ENCODE assay signal across 8 mouse cellular contexts in genomic region chr3:67429999-67430380, GRCm38 (mm10). TPM values are rescaled to one million over a fixed set of nuclear protein-coding genes. Genes with fewer than 3 reads are reported as not detected.
DNase-seq lines count a peak whose midpoint lies in the region; ATAC-seq and TF ChIP-seq lines count a peak whose summit lies in the region.

TSS of gene Gfm1 (plus strand) at chr3:67430096.

- DNase-seq in 3134 (ENCODE audit: extremely low read depth, insufficient read length, low spot score): peak; percentile 83
- peak; percentile 92 to 93 for DNase-seq in adrenal gland, postnatal 36 days
- peak; percentile 92 for DNase-seq in heart, adult 18-20 months
- DNase-seq in kidney, adult 2 months: peak; percentile 94
- peak; percentile 64 to 85 for DNase-seq in spleen, adult 2 months (ENCODE audit: low read depth in 1 of 2, low spot score in 2 of 2)

- H3K4me3 ChIP-seq in embryonic facial prominence, embryonic 13.5 days: peak within 1 kb of the TSS; percentile 100
- H3K4me3 ChIP-seq in kidney, adult 2 months (ENCODE audit: insufficient read depth, low read depth, low read length): peak within 1 kb of the TSS; percentile 73
- peak within 1 kb of the TSS; percentile 95 for H3K4me3 ChIP-seq in limb, embryonic 12.5 days (replicated peaks)
- peak within 1 kb of the TSS; percentile 77 for H3K4me3 ChIP-seq in midbrain, embryonic 15.5 days
- H3K4me3 ChIP-seq in spleen, adult 2 months (ENCODE audit: extremely low read depth, insufficient read depth, insufficient read length): peak within 1 kb of the TSS; percentile 79

- H3K36me3 ChIP-seq in embryonic facial prominence, embryonic 13.5 days: peaks cover 25% of the 10 kb centered on the region
- no peaks in the 10 kb centered on the region; the same call in 1 of the 2 replicates for H3K36me3 ChIP-seq in kidney, adult 2 months (ENCODE audit: control insufficient read depth, insufficient read depth, low read length)
- peaks cover 24% of the 10 kb centered on the region for H3K36me3 ChIP-seq in limb, embryonic 12.5 days
- H3K36me3 ChIP-seq in midbrain, embryonic 15.5 days (replicated peaks): peaks cover 22% of the 10 kb centered on the region
- H3K36me3 ChIP-seq in spleen, adult 2 months (ENCODE audit: control insufficient read depth, insufficient read depth, low read length): peaks cover 7% of the 10 kb centered on the region; the same call in 1 of the 2 replicates

- H3K9ac ChIP-seq in embryonic facial prominence, embryonic 13.5 days: peak within 1 kb of the TSS; percentile 91
- H3K9ac ChIP-seq in limb, embryonic 12.5 days (replicated peaks): peak within 1 kb of the TSS; percentile 85
- peak within 1 kb of the TSS; percentile 74 for H3K9ac ChIP-seq in midbrain, embryonic 15.5 days

- H3K4me2 ChIP-seq in embryonic facial prominence, embryonic 13.5 days: peak within 1 kb of the TSS; percentile 85
- H3K4me2 ChIP-seq in limb, embryonic 12.5 days: peak within 1 kb of the TSS; percentile 81
- peak within 1 kb of the TSS; percentile 82 for H3K4me2 ChIP-seq in midbrain, embryonic 15.5 days

- peak; percentile 18 for TF ChIP-seq POLR2A in kidney, adult 2 months (IDR thresholded peaks at IDR 0.05; ENCODE audit: low read depth, low read length)
- TF ChIP-seq POLR2A in spleen, adult 2 months (IDR thresholded peaks at IDR 0.05; ENCODE audit: low read depth, low read length): no peak

- peaks cover 9% of the 10 kb centered on the region for H3K9me3 ChIP-seq in embryonic facial prominence, embryonic 13.5 days
- H3K9me3 ChIP-seq in limb, embryonic 12.5 days: peaks cover 14% of the 10 kb centered on the region; the same call in 1 of the 2 replicates
- H3K9me3 ChIP-seq in midbrain, embryonic 15.5 days: peaks cover 3% of the 10 kb centered on the region; the same call in 1 of the 2 replicates

- H3K27ac ChIP-seq in embryonic facial prominence, embryonic 13.5 days: peak within 1 kb of the TSS; percentile 22; the same call in 1 of the 2 replicates
- H3K27ac ChIP-seq in kidney, adult 2 months (ENCODE audit: insufficient read depth, low read depth, low read length): no peak within 1 kb of the TSS
- H3K27ac ChIP-seq in limb, embryonic 12.5 days: peak within 1 kb of the TSS; percentile 53; the same call in 1 of the 2 replicates
- peak within 1 kb of the TSS; percentile 43; the same call in 1 of the 2 replicates for H3K27ac ChIP-seq in midbrain, embryonic 15.5 days
- H3K27ac ChIP-seq in spleen, adult 2 months (ENCODE audit: insufficient read depth, low read length): no peak within 1 kb of the TSS

- peak; percentile 92 for TF ChIP-seq CTCF in kidney, adult 2 months (conservative IDR thresholded peaks at IDR 0.05; ENCODE audit: insufficient read depth, insufficient read length, low read depth, low read length)
- peak; percentile 97 for TF ChIP-seq CTCF in spleen, adult 2 months (IDR thresholded peaks at IDR 0.05; ENCODE audit: extremely low read depth, insufficient read depth, insufficient read length, insufficient replicate concordance)

- under 1% methylated on average over 24 of the region's 24 CpGs for WGBS in embryonic facial prominence, embryonic 13.5 days
- under 1% methylated on average over 24 of the region's 24 CpGs for WGBS in kidney, adult 2 months
- WGBS in limb, embryonic 12.5 days: under 1% methylated on average over 24 of the region's 24 CpGs
- WGBS in midbrain, embryonic 15.5 days: under 1% methylated on average over 24 of the region's 24 CpGs
- WGBS in spleen, adult 2 months: under 1% methylated on average over 24 of the region's 24 CpGs

- peak; percentile 88 for ATAC-seq in embryonic facial prominence, embryonic 13.5 days (ENCODE audit: insufficient number of reproducible peaks, insufficient read depth, low FRiP score, low TSS enrichment, low read depth)
- peak; percentile 90 for ATAC-seq in limb, embryonic 12.5 days (ENCODE audit: insufficient number of reproducible peaks, insufficient read depth, low FRiP score, low TSS enrichment, low read depth)
- ATAC-seq in midbrain, embryonic 15.5 days (replicated peaks): peak; percentile 98

- H3K4me1 ChIP-seq in embryonic facial prominence, embryonic 13.5 days: peaks cover 9% of the 10 kb centered on the region
- H3K4me1 ChIP-seq in kidney, adult 2 months (ENCODE audit: control insufficient read depth, insufficient read depth, low read length): peaks cover 3% of the 10 kb centered on the region; the same call in 1 of the 2 replicates
- H3K4me1 ChIP-seq in limb, embryonic 12.5 days (replicated peaks): peaks cover 8% of the 10 kb centered on the region
- H3K4me1 ChIP-seq in midbrain, embryonic 15.5 days: peaks cover 8% of the 10 kb centered on the region
- peaks cover 3% of the 10 kb centered on the region; the same call in 1 of the 2 replicates for H3K4me1 ChIP-seq in spleen, adult 2 months (ENCODE audit: control insufficient read depth, insufficient read depth, insufficient read length)

- no peaks in the 10 kb centered on the region for H3K27me3 ChIP-seq in embryonic facial prominence, embryonic 13.5 days
- H3K27me3 ChIP-seq in kidney, adult 2 months (replicated peaks; ENCODE audit: control insufficient read depth, insufficient read depth, low read length): no peaks in the 10 kb centered on the region
- H3K27me3 ChIP-seq in limb, embryonic 12.5 days: no peaks in the 10 kb centered on the region
- H3K27me3 ChIP-seq in midbrain, embryonic 15.5 days (replicated peaks): no peaks in the 10 kb centered on the region
- no peaks in the 10 kb centered on the region for H3K27me3 ChIP-seq in spleen, adult 2 months (ENCODE audit: control insufficient read depth, insufficient read depth, low read length)

RNA-seq across cellular contexts. Expression of gene Gfm1, which starts in this region (rescaled TPM):
- 100 to 1,000 TPM; 102 to 108 TPM for total RNA-seq in adrenal gland, postnatal 36 days (2021)
- polyA plus RNA-seq in embryonic facial prominence, embryonic 13.5 days (2015; fragmentation: Nextera tagmentation; extraction: Ambion mirVana): 34.1 and 37.7 TPM in 2 replicates
- total RNA-seq in heart, adult 18-20 months (2021): 100 to 1,000 TPM; 229 to 255 TPM
- 37.7 and 55.0 TPM in 2 replicates for polyA plus RNA-seq in kidney, adult 2 months (2012; rRNA removed)
- polyA plus RNA-seq in limb, embryonic 12.5 days (2016; fragmentation: Nextera tagmentation; extraction: Ambion mirVana): 46.1 and 49.3 TPM in 2 replicates
- 30.8 and 31.0 TPM in 2 replicates for polyA plus RNA-seq in midbrain, embryonic 15.5 days (2015; fragmentation: Nextera tagmentation; extraction: Ambion mirVana)
- polyA plus RNA-seq in spleen, adult 2 months (2012; rRNA removed): 5.6 and 5.7 TPM in 2 replicates

Comparison
In these comparisons a context has a peak if more than half of its experiments do, and no peak if none do; other contexts are left out.
1. H3K27ac ChIP-seq: peak in embryonic facial prominence, embryonic 13.5 days (single experiment), limb, embryonic 12.5 days (single experiment) and midbrain, embryonic 15.5 days (single experiment); none in kidney, adult 2 months (single experiment) and spleen, adult 2 months (single experiment).
2. Peak in every context shown above with its lines, with median percentiles within 50 percentile points of each other: DNase-seq, ATAC-seq, H3K4me2 ChIP-seq, H3K4me3 ChIP-seq and H3K9ac ChIP-seq.